Comparison of ENCODE assay signal across 8 mouse cellular contexts in the genomic region with DNA sequence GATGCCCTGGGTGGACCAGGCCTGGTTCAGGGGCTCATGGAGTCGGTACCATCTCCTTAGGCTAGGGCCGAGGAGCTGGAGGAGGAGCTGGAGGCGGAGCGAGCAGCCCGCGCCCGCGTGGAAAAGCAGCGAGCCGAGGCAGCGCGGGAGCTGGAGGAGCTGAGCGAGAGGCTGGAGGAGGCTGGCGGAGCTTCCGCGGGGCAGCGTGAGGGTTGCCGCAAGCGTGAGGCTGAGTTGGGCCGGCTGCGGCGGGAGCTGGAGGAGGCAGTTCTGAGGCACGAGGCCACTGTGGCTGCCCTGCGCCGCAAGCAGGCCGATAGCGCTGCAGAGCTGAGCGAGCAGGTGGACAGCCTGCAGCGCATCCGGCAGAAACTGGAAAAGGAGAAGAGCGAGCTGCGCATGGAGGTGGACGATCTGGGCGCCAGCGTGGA. TPM values are rescaled to one million over a fixed set of nuclear protein-coding genes. Genes with fewer than 3 reads are reported as not detected.
DNase-seq lines count a peak whose midpoint lies in the region; ATAC-seq and TF ChIP-seq lines count a peak whose summit lies in the region.

No protein-coding gene starts in this region.

- no peak for TF ChIP-seq CTCF in left cerebral cortex, adult 2 months (IDR thresholded peaks at IDR 0.05)

- peaks cover 41% of the 10 kb centered on the region for H3K27me3 ChIP-seq in heart, embryonic 15.5 days
- H3K27me3 ChIP-seq in midbrain, embryonic 12.5 days, result peaks cover 87% of the 10 kb centered on the region

- H3K4me1 ChIP-seq in heart, embryonic 15.5 days (replicated peaks), result peaks cover 33% of the 10 kb centered on the region
- H3K4me1 ChIP-seq in midbrain, embryonic 12.5 days, result peaks cover 29% of the 10 kb centered on the region

- H3K4me3 ChIP-seq in heart, embryonic 15.5 days, result peak overlapping the region; percentile 26
- H3K4me3 ChIP-seq in left cerebral cortex, adult 2 months, result peak overlapping the region; percentile 44
- H3K4me3 ChIP-seq in midbrain, embryonic 12.5 days, result peak overlapping the region; percentile 38

- 0 out of 2 replicates have a peak overlapping the region, but pooled peaks have one; percentile 3 for H3K9ac ChIP-seq in heart, embryonic 15.5 days
- H3K9ac ChIP-seq in midbrain, embryonic 12.5 days (replicated peaks), result peak overlapping the region; percentile 54

- peak; percentile 31 for DNase-seq in CD4-positive, CD25-positive, alpha-beta regulatory T cell, adult 2 months (ENCODE audit: low read depth, low spot score)
- DNase-seq in urinary bladder, postnatal 25 days (ENCODE audit: low spot score), result peak; percentile 29
- no peak for DNase-seq in urinary bladder, postnatal 10 days (ENCODE audit: low spot score)
- peak; percentile 73 to 79 for DNase-seq in left cerebral cortex, adult 2 months (ENCODE audit: extremely low spot score in 1 of 2, low spot score in 2 of 2)

- peaks cover 86% of the 10 kb centered on the region for H3K36me3 ChIP-seq in heart, embryonic 15.5 days
- H3K36me3 ChIP-seq in midbrain, embryonic 12.5 days, result peaks cover 24% of the 10 kb centered on the region

- no peak for ATAC-seq in CD4-positive, CD25-positive, alpha-beta regulatory T cell, adult 4 months
- no peak for ATAC-seq in heart, embryonic 15.5 days (replicated peaks; ENCODE audit: insufficient number of reproducible peaks, insufficient read depth, low FRiP score, low read depth)
- ATAC-seq in midbrain, embryonic 12.5 days (ENCODE audit: low FRiP score, low read depth), result peak; percentile 42
- ATAC-seq in erythroid progenitor cell, adult 5-6 weeks (replicated peaks; ENCODE audit: low FRiP score, poor library complexity, severe bottlenecking), result no peak

- peak overlapping the region; percentile 50 for H3K4me2 ChIP-seq in heart, embryonic 15.5 days
- peak overlapping the region; percentile 66 for H3K4me2 ChIP-seq in midbrain, embryonic 12.5 days (replicated peaks)

- H3K27ac ChIP-seq in heart, embryonic 15.5 days, result no peak overlapping the region
- H3K27ac ChIP-seq in left cerebral cortex, adult 2 months, result peak overlapping the region; percentile 82
- H3K27ac ChIP-seq in midbrain, embryonic 12.5 days (replicated peaks), result 0 out of 2 replicates have a peak overlapping the region, but pooled peaks have one; percentile 20

- WGBS in heart, embryonic 15.5 days, result 15% methylated on average over 30 of the region's 35 CpGs
- WGBS in midbrain, embryonic 12.5 days, result under 1% methylated on average over 34 of the region's 35 CpGs

- no peaks in the 10 kb centered on the region for H3K9me3 ChIP-seq in heart, embryonic 15.5 days (replicated peaks)
- no peaks in the 10 kb centered on the region for H3K9me3 ChIP-seq in midbrain, embryonic 12.5 days

- intact Hi-C loops in left cerebral cortex, adult 2 months (cut with DNase I), result no loop called here

RNA-seq across cellular contexts. Expression of a gene that starts 18.2 kb away (rescaled TPM):
- not detected for polyA plus RNA-seq in CD4-positive, CD25-positive, alpha-beta regulatory T cell, adult 4 months (2017; shearing (Covaris generic))
- 21.1 and 21.8 TPM in 2 replicates for polyA plus RNA-seq in heart, embryonic 15.5 days (2015; fragmentation: Nextera tagmentation; extraction: Ambion mirVana)
- 10 to 100 TPM in 1 of 2 experiments, 1 to 10 TPM in 1; 7.1 to 10.9 TPM for total RNA-seq in left cerebral cortex, adult 2 months (2021)
- polyA plus RNA-seq in midbrain, embryonic 12.5 days (2016; fragmentation: Nextera tagmentation; extraction: Ambion mirVana), result 0.45 and 1.1 TPM in 2 replicates
- total RNA-seq in erythroid progenitor cell, adult 5-6 weeks (2015; ENCODE audit: low replicate concordance), result not detected in 2 replicates
- total RNA-seq in erythroid progenitor cell, adult 5-6 weeks (2017; ENCODE audit: low replicate concordance), result not detected in 2 replicates

RNA-seq across cellular contexts. Expression of a gene that starts 36.6 kb away (rescaled TPM):
- polyA plus RNA-seq in CD4-positive, CD25-positive, alpha-beta regulatory T cell, adult 4 months (2017; shearing (Covaris generic)), result 10 to 100 TPM; 10.7 to 16.9 TPM
- polyA plus RNA-seq in heart, embryonic 15.5 days (2015; fragmentation: Nextera tagmentation; extraction: Ambion mirVana), result 20.0 and 26.9 TPM in 2 replicates
- 10 to 100 TPM; 14.8 to 14.9 TPM for total RNA-seq in left cerebral cortex, adult 2 months (2021)
- polyA plus RNA-seq in midbrain, embryonic 12.5 days (2016; fragmentation: Nextera tagmentation; extraction: Ambion mirVana), result 14.3 and 15.9 TPM in 2 replicates
- total RNA-seq in erythroid progenitor cell, adult 5-6 weeks (2015; ENCODE audit: low replicate concordance), result 2.9 and 7.1 TPM in 2 replicates
- 5.6 and 9.6 TPM in 2 replicates for total RNA-seq in erythroid progenitor cell, adult 5-6 weeks (2017; ENCODE audit: low replicate concordance)

Comparison
In these comparisons a context has a peak if more than half of its experiments do, and no peak if none do; other contexts are left out.
1. RNA of a gene that starts 18.2 kb away (polyA plus RNA-seq): 21.1 to 21.8 TPM in heart, embryonic 15.5 days; 0.45 to 1.1 TPM in midbrain, embryonic 12.5 days and not detected in CD4-positive, CD25-positive, alpha-beta regulatory T cell, adult 4 months; every median in the first group is over 10 times any median in the second.
2. Peak in every context shown above with its lines, with median percentiles within 50 percentile points of each other: H3K4me3 ChIP-seq.